Mouse (Mus musculus) ES-E14 (cell line): ENCODE data around the gene Cyp26a1.

Experiments used
- MAFK ChIP-seq: IDR thresholded peaks from 2 replicates; pipeline ENCODE4 v1.6.1; 2014; ENCODE audit warnings: mild to moderate bottlenecking, low read depth, low read length, inconsistent platforms; ENCODE audit not compliant: insufficient read depth
- ZNF384 ChIP-seq: IDR thresholded peaks from 2 replicates; pipeline ENCODE4 v1.6.1; 2012; ENCODE audit warnings: low read depth, low read length, inconsistent platforms

DNA sequence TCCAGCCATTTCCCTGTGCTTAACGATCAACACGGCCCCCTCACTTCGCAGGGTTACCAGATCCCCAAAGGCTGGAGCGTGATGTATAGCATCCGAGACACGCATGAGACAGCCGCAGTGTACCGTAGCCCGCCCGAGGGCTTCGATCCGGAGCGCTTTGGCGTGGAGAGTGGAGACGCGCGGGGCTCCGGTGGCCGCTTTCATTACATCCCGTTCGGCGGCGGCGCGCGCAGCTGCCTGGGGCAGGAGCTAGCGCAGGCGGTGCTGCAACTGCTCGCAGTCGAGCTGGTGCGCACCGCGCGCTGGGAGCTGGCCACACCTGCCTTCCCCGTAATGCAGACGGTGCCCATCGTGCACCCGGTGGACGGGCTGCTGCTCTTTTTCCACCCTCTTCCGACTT is 4.7 kb upstream of the Cyp26a1 start:
- TF ChIP-seq MAFK: no peak
- TF ChIP-seq ZNF384: no peak
